Mouse (Mus musculus) right cerebral cortex, postnatal 4 days (tissue): ENCODE data around the gene Pheta1.
A peak's percentile ranks its signal among the peaks of the same experiment; 100 is the strongest.

Experiments
- DNase-seq: peaks from one replicate; pipeline ENCODE4 v3.0.0-alpha.2; 2022

The Pheta1 gene

GRCm38 (mm10) chr5:121848743-121849142, at the start of gene Pheta1:
TSS of gene Pheta1 (plus strand) at chr5:121848984.
- peak; percentile 90 for DNase-seq

DNA sequence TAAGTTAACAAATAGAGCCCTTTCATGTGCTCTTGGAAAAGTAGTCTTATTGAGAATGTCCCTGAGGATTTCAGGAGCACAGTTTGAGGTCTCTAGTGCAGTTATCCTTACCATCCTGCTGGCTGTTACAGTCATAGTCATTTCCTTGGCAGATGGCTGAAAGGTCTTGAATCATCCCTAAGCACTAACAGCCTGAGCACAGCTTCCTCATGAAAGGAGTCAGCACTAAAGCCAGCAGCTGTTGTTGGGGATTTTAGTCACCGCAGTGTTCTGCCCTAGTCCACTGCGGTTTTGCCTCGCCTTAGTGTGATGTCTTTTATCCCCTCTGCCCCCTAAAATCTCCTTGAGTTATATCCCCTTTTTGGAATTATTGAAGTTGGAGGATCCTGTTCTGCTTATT, 41.6 kb upstream of the Pheta1 start:
- DNase-seq: no peak

DNA sequence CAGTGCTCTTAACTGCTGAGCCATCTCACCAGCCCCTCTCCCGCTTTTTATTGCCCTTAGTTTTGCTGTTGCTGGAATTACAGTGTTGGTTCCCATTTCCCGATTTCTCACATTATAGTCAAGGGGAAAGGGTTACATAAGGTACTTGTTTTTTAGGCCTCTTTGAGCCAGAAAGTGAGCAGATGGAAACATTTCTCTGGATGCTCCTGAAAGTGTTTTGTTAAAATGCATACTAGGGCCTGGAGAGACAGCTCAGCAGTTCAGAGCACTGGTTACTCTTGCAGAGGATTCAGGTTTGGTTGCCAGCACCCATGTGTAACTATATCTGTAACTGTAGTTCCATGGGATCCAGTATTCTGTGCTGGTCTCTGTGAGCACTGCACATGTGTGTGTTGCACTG, 40.6 kb upstream of the Pheta1 start:
- DNase-seq: no peak

- no peak for DNase-seq
Observed at GRCm38 (mm10) chr5:121809667-121810224, 39.0 kb upstream of the Pheta1 start.

GRCm38 (mm10) chr5:121810331-121811151, 38.2 kb upstream of the Pheta1 start:
- no peak for DNase-seq

DNA sequence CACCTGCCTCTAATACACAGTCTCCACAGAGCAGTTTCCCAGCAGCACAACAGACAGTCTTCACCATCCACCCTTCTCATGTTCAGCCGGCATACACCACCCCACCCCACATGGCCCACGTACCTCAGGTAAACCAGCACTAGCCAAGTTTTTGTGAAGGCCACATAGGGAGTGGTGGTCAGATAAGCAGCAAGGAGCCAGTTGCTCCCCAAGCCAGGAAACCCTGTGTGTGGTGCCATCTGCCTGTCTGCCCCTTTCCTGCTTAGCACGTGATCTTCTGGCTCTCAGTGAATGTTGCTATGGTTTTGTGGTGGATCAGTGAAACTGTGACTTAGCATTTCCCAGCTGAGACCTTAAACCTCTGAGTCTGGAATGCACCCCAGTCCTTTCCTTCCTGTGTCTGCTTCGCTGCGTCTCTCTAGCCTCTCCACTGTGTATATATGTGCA, 37.3 kb upstream of the Pheta1 start:
- no peak for DNase-seq

- DNase-seq: no peak
Observed at GRCm38 (mm10) chr5:121812526-121813243, 36.1 kb upstream of the Pheta1 start.

DNA sequence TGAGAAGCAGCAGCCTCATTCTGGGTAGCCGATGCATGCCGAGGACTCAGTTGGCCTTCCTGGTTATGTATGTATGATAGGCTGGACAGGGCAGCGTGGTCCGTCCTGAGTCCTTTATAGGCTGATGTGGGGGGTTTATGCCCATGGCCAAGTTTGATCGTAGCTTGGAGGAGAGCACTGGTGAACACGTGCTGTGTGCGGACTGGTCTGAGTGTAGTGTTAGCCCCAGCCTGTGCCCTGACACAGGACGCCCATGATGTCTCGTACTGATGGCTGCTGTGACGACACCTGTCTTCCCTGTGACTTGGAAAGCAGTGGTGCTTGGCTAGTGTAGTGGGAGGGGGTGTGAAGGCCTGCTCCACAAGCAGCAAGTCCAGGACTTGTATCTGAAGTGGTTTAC, 35.0 kb upstream of the Pheta1 start:
- DNase-seq: no peak

DNA sequence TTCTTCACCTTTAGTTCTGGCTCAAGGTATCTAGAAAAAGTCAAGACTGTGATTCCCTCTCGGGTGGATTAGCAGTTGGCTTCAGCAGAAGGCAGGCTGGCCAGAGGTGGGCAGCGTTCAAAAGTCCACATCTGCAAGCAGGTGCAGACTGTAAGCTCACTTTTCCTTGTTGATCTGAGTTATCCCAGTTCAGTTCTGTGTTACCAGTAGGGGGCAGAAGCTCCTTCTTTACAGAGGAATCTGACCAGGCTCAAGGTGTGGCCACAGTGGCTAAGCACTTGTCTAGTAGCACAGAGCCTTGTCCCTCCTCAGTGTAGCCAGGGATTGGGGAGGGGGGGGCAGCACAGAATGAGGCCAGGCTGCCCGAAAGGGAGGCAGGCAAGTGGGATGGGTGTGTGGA, 33.7 kb upstream of the Pheta1 start:
- DNase-seq: no peak

DNA sequence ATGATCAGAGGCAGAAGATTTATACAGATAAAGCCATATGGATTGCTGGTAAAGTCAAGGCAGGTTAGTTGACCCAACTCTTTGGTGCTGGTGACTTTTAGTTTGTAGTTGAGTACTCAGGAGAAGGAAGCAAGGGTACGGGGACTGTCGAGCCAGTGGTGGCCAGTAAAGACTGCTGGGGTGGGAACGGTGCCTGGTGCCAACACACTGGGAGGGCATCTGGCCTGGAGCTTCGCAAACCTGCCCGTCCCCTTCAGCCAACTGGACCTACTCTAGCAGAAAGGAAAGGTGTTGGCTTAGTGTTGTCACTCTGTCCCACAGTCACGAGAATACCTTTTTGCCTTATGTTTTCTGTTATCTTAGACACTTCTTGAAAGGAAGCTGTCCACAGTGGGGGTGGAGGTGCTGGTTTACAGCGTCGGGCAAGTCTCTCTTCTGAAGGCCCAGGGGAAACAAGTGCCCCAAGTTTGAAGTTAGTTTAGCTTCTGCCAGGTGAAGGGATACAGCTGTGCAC, 32.9 kb upstream of the Pheta1 start:
- DNase-seq: no peak

- no peak for DNase-seq
Observed at GRCm38 (mm10) chr5:121816611-121817010, 32.2 kb upstream of the Pheta1 start.

DNA sequence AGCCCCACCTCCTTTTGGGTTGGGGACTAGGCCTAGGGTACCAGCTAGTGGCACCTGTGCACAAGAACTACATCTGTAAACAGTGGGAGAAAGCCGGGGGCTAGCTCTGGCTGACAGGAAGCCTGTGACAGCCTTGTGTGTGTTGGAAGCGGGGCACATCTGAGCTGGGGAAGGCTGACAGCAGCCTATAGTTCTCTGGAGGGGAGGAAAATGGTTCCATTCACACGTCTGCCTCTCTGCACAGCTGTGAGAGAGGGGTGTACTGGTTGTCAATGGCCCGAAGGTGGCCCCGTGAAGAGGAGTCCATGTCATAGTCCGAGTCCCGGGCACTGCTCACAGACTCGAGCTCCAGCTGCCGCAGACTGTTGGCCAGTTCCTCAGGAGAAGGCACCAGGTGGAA, 31.2 kb upstream of the Pheta1 start:
- no peak for DNase-seq

DNA sequence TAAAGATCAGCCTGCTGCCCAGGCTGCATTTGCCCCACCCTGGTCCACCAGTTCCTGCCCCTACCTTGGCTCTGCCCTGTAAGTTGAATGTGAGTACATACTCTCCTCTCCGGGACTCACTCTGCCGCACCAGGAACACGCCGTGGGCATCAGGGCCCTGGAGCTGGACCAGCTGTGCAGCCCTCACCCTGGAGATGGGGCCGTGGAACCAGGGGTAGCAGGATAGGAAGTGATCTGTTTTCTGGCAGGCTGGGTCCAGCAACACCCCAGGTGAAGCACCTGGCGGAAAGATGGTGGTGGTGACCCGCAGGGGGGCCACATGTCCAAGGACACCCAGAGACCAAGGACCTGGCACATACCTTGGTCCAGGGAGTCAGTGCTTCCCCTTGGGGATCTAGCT, 30.4 kb upstream of the Pheta1 start:
- DNase-seq: no peak

DNA sequence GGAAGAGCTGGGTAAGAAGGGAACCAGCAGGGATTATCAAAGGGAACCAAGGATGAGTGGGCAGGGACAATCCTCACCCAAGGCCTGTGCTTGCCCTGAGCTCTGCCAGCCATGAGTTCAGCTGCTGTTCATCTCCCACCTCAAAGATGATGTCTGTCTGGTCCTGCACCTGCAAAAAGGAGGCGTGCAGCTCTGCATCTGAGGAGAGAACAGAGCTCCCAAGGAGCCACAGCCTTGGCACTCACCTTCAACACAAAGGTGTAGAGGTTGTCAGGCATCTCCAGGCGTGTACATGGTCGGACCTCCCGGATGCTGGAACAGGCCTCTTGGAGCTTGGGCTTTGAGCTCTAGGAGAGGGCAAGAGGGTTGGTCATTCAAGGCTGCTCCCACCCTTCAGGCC, 29.9 kb upstream of the Pheta1 start:
- DNase-seq: no peak

DNA sequence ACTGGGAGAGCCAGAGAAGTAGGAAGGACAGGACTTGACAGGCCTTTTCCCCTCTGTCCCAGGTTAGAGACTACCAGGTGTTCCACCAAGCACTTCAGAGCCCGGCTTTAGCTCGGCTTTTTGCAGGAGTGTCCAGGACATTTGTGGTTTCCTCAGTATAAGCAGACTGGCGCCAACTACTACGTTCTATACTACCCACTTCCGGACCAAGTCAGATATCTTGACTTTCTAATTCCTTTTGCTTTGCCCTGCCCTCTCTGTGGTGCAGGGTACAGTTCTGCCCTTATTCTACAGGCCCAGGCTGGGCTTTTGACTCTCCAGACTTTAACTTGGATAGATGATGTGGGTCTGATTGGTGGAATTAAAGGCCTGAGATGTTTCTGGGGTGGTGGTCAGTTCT, 29.2 kb upstream of the Pheta1 start:
- DNase-seq: no peak

GRCm38 (mm10) chr5:121820161-121820560, 28.6 kb upstream of the Pheta1 start:
- no peak for DNase-seq

- no peak for DNase-seq
Observed at GRCm38 (mm10) chr5:121820657-121821056, 28.1 kb upstream of the Pheta1 start.

GRCm38 (mm10) chr5:121821116-121821515, 27.7 kb upstream of the Pheta1 start:
- no peak for DNase-seq

GRCm38 (mm10) chr5:121821552-121821951, 27.2 kb upstream of the Pheta1 start:
- no peak for DNase-seq

GRCm38 (mm10) chr5:121822786-121823505, 25.8 kb upstream of the Pheta1 start:
- no peak for DNase-seq

- DNase-seq: no peak
Observed at GRCm38 (mm10) chr5:121823668-121824067, 25.1 kb upstream of the Pheta1 start.

GRCm38 (mm10) chr5:121824121-121824520, 24.7 kb upstream of the Pheta1 start:
- no peak for DNase-seq

- no peak for DNase-seq
Observed at GRCm38 (mm10) chr5:121825606-121826005, 23.2 kb upstream of the Pheta1 start.
